Mouse (Mus musculus) ES-E14 (cell line): ENCODE data around the gene Myo1h. TPM values are rescaled to one million over a fixed set of nuclear protein-coding genes. Genes with fewer than 3 reads are reported as not detected.

ENCODE experiments used
- DNase-seq: peaks from one replicate; pipeline ENCODE4 v3.0.0-alpha.2; 2013; ENCODE audit warnings: low read depth, low spot score
- H3K27ac ChIP-seq: 2 replicates; pipeline ENCODE4 v1.5.1; 2012; ENCODE audit warnings: low read depth, mild to moderate bottlenecking, low read length, moderate library complexity, mixed read lengths; ENCODE audit not compliant: poor library complexity, insufficient read depth, severe bottlenecking
- H3K36me3 ChIP-seq: 2 replicates; pipeline ENCODE4 v1.6.1; 2012; ENCODE audit warnings: mild to moderate bottlenecking, low read length, moderate library complexity, mixed read lengths; ENCODE audit not compliant: control insufficient read depth, poor library complexity, insufficient read depth, severe bottlenecking
- H3K4me1 ChIP-seq, 2 experiments: fragments of 150-350 bp in 1 of 2; sonication (generic) in 1 of 2; 2 replicates each; pipeline ENCODE4 v1.6.1; 2012; ENCODE audit warnings: low read length in 2 of 2, mild to moderate bottlenecking in 1 of 2, mixed read lengths in 1 of 2; ENCODE audit not compliant: control insufficient read depth in 2 of 2, insufficient read depth in 2 of 2, poor library complexity in 1 of 2
- H3K4me3 ChIP-seq, 2 experiments: fragments of 150-350 bp in 1 of 2; sonication (generic) in 1 of 2; 2 replicates each; pipeline ENCODE4 v1.5.1; 2012; ENCODE audit warnings: low read length in 2 of 2, low read depth in 1 of 2, mild to moderate bottlenecking in 1 of 2, mixed read lengths in 1 of 2; ENCODE audit not compliant: insufficient read depth in 1 of 2, poor library complexity in 1 of 2, severe bottlenecking in 1 of 2
- H3K9ac ChIP-seq: 2 replicates; pipeline ENCODE4 v1.6.1; 2012; ENCODE audit warnings: low read depth, mild to moderate bottlenecking, low read length, mixed read lengths; ENCODE audit not compliant: poor library complexity, insufficient read depth, severe bottlenecking
- H3K9me3 ChIP-seq: fragments of 150-350 bp; sonication (generic); 2 replicates; pipeline ENCODE4 v1.6.1; 2012; ENCODE audit warnings: low read depth, mild to moderate bottlenecking, low read length; ENCODE audit not compliant: control insufficient read depth, insufficient read depth
- CHD2 ChIP-seq: IDR thresholded peaks from 2 replicates; pipeline ENCODE4 v1.6.1; 2014; ENCODE audit warnings: mild to moderate bottlenecking, low read depth, low read length, inconsistent platforms
- HCFC1 ChIP-seq: IDR thresholded peaks from 2 replicates; pipeline ENCODE4 v1.6.1; 2012; ENCODE audit warnings: low read length, inconsistent platforms, borderline replicate concordance; ENCODE audit not compliant: insufficient read depth
- MAFK ChIP-seq: IDR thresholded peaks from 2 replicates; pipeline ENCODE4 v1.6.1; 2014; ENCODE audit warnings: mild to moderate bottlenecking, low read depth, low read length, inconsistent platforms; ENCODE audit not compliant: insufficient read depth
- ZC3H11A ChIP-seq: IDR thresholded peaks from 2 replicates; pipeline ENCODE4 v1.6.1; 2012; ENCODE audit warnings: low read depth, mild to moderate bottlenecking, inconsistent platforms, low read length, borderline replicate concordance
- ZNF384 ChIP-seq: IDR thresholded peaks from 2 replicates; pipeline ENCODE4 v1.6.1; 2012; ENCODE audit warnings: low read depth, low read length, inconsistent platforms
- in situ Hi-C, 2 experiments: fragments of 600-800 bp; cut with MboI; formaldehyde crosslinking; loops; one replicate each; pipeline ENCODE4 v1.15.1; 2025; ENCODE audit warnings: low sequenced_read_pairs in 2 of 2, inconsistent platforms in 1 of 2; ENCODE audit not compliant: unreplicated experiment in 2 of 2
- total RNA-seq: library from RNA; depleted of rRNA; stranded (reverse); fragments of 300-350 nt; gene quantifications from 2 replicates; pipeline ENCODE4 v1.2.3, GENCODE M21; 2012

Gene Myo1h
- total RNA-seq, 1 experiment: 5.6 TPM

GRCm38 (mm10) chr5:114359586-114359985 lies 70.6 kb downstream of the Myo1h start:
- DNase-seq: no peak
- no peak overlapping the region for H3K4me3 ChIP-seq
- H3K4me1 ChIP-seq: peaks cover 0 to 17% of the 10 kb centered on the region in 2 experiments; a peak in 1 of 4 replicates
- in situ Hi-C loops: no loop called here
- H3K9ac ChIP-seq: no peak overlapping the region
- TF ChIP-seq ZNF384 (no peak), ZC3H11A (no peak), MAFK (no peak), CHD2 (no peak), HCFC1 (no peak)
- peaks cover 8% of the 10 kb centered on the region; the same call in 1 of the 2 replicates for H3K36me3 ChIP-seq
- H3K9me3 ChIP-seq: no peaks in the 10 kb centered on the region
- no peak overlapping the region for H3K27ac ChIP-seq

GRCm38 (mm10) chr5:114360968-114361367 lies 72.0 kb downstream of the Myo1h start:
- no peaks in the 10 kb centered on the region for H3K9me3 ChIP-seq
- no peak overlapping the region for H3K4me3 ChIP-seq
- no peak overlapping the region for H3K9ac ChIP-seq
- H3K4me1 ChIP-seq: peaks cover 0 to 17% of the 10 kb centered on the region in 2 experiments; a peak in 1 of 4 replicates
- in situ Hi-C loops: no loop called here
- no peak for TF ChIP-seq HCFC1
- no peak for TF ChIP-seq MAFK
- no peak for TF ChIP-seq ZC3H11A
- no peak for TF ChIP-seq CHD2
- no peak for TF ChIP-seq ZNF384
- H3K36me3 ChIP-seq: peaks cover 15% of the 10 kb centered on the region; the same call in 1 of the 2 replicates
- H3K27ac ChIP-seq: no peak overlapping the region
- no peak for DNase-seq

GRCm38 (mm10) chr5:114365043-114365752 lies 76.2 kb downstream of the Myo1h start:
- in situ Hi-C loops: no loop called here
- no peak for TF ChIP-seq ZNF384
- no peak for TF ChIP-seq MAFK
- no peak for TF ChIP-seq CHD2
- no peak for TF ChIP-seq ZC3H11A
- TF ChIP-seq HCFC1: no peak
- Histone ChIP-seq H3K9me3 (no peaks in the 10 kb centered on the region), H3K4me1 (peaks cover 0 to 14% of the 10 kb centered on the region in 2 experiments; a peak in 1 of 4 replicates), H3K27ac (no peak overlapping the region), H3K9ac (no peak overlapping the region), H3K36me3 (peaks cover 50% of the 10 kb centered on the region), H3K4me3 (no peak overlapping the region)
- no peak for DNase-seq

GRCm38 (mm10) chr5:114368121-114368520 lies 79.2 kb downstream of the Myo1h start:
- H3K9ac ChIP-seq: no peak overlapping the region
- no peaks in the 10 kb centered on the region for H3K9me3 ChIP-seq
- in situ Hi-C loops: no loop called here
- no peak for DNase-seq
- peaks cover 0 to 20% of the 10 kb centered on the region in 2 experiments; a peak in 2 of 4 replicates for H3K4me1 ChIP-seq
- H3K36me3 ChIP-seq: peaks cover 49% of the 10 kb centered on the region
- H3K27ac ChIP-seq: no peak overlapping the region
- no peak overlapping the region for H3K4me3 ChIP-seq
- TF ChIP-seq ZNF384 (no peak), CHD2 (no peak), MAFK (no peak), HCFC1 (no peak), ZC3H11A (no peak)
